Mouse (Mus musculus): ENCODE measurements around the gene Tbc1d7. TPM values are rescaled to one million over a fixed set of nuclear protein-coding genes. Genes with fewer than 3 reads are reported as not detected.

Gene Tbc1d7
- polyA plus RNA-seq, 1 experiment from 2014 or later, result 73.0 TPM

DNA sequence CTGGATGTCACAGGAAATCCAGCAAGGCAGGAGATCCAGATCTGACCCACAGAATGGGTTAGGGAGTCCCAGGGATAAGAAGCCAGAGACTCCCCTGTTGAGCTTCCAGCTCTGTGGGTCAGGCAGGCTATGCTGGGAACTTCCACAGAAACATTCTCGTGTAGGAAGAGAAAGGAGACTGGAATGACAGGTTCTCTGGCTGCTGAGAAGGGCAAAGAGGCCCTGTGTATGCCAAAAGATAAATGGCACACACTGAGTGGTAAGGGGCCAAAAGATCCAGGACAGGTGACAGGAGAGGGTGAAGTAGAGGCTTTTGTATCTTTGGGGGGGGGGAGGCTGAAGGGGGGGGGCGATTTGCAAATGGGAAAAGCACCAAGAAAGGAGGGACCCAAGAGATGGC is 20.0 kb upstream of the Tbc1d7 start:
- 10% methylated on average over 2 of the region's 2 CpGs for WGBS
- H3K9me3 ChIP-seq, result no peaks in the 10 kb centered on the region
- H3K4me2 ChIP-seq (replicated peaks), result no peak overlapping the region
- no peak overlapping the region for H3K9ac ChIP-seq
- H3K36me3 ChIP-seq, result no peaks in the 10 kb centered on the region
- H3K27ac ChIP-seq, result no peak overlapping the region
- H3K4me3 ChIP-seq, result no peak overlapping the region
- ATAC-seq (ENCODE audit: low FRiP score, low read depth), result no peak
- H3K27me3 ChIP-seq (replicated peaks), result 0 out of 2 replicates have a peak, but pooled peaks cover 4% of the 10 kb centered on the region
- H3K4me1 ChIP-seq, result peaks cover 5% of the 10 kb centered on the region; the same call in 1 of the 2 replicates

DNA sequence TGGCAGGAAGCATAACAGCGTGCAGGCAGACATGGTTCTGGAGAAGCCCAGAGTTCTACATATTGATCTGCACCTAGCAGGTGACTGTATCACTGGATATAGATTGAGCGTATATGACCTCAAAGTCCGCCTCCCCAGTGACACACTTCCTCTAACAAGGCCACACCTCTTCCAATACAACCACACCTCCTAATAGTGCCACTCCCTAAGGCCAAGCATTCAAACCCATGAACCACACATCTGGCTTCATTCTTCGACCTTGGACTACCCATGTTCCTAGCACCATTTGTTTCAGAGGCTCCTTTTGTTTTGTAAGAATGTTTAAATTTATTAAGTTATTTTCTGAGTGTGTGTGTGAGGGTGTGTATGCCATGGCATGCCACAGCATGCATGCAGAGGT is 16.4 kb upstream of the Tbc1d7 start:
- Histone ChIP-seq H3K9me3 (no peaks in the 10 kb centered on the region), H3K27me3 (replicated peaks) (0 out of 2 replicates have a peak, but pooled peaks cover 4% of the 10 kb centered on the region), H3K4me3 (no peak overlapping the region), H3K4me1 (peaks cover 5% of the 10 kb centered on the region; the same call in 1 of the 2 replicates), H3K9ac (no peak overlapping the region), H3K27ac (no peak overlapping the region), H3K36me3 (no peaks in the 10 kb centered on the region), H3K4me2 (replicated peaks) (no peak overlapping the region)
- no peak for ATAC-seq (ENCODE audit: low FRiP score, low read depth)
- 97% methylated on average over 4 of the region's 4 CpGs for WGBS

DNA sequence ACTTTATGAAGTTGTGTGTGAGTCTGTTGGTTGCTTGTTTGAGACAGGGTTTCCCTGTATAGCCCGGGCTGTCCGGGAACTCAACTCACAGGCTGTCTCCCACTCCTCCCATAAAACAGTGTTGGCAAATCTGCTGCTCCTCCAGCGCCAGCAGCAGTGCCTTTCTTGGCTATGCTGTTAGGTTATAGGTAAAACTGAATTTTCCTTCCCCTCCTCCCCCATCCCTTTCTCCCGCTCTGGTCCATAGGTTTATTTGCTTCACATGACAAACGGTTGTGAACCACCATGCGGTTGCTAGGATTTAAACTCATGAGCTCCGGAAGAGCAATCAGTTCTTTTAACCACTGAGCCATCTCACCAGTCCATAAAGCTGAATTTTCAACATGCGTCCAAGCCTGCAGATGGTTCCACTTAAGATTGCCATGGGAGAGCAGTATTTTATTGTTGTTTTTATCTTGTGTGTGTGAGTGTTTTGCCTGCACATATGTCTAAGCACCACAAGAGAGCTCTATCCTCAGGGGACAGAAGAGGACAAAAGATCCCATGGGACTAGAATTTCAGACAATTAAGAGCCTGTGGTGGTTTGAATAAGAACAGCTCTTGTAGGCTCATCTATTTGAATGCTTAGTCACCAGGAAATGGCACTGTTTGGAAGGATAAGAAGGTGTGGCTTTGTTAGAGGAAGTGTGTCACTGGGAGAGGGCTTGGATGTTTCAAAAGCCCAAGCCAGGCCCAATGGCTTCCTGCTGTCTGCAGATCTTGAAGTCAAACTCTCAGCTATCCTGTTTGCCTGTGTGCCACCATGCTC is 12.2 kb upstream of the Tbc1d7 start:
- ATAC-seq (ENCODE audit: low FRiP score, low read depth), result peak; percentile 68
- 53% methylated on average over 8 of the region's 8 CpGs for WGBS
- H3K4me1 ChIP-seq, result 0 out of 2 replicates have a peak, but pooled peaks cover 3% of the 10 kb centered on the region
- H3K36me3 ChIP-seq, result no peaks in the 10 kb centered on the region
- no peaks in the 10 kb centered on the region for H3K27me3 ChIP-seq (replicated peaks)
- H3K9me3 ChIP-seq, result no peaks in the 10 kb centered on the region
- H3K4me2 ChIP-seq (replicated peaks), result peak overlapping the region; percentile 48
- no peak overlapping the region for H3K9ac ChIP-seq
- H3K27ac ChIP-seq, result no peak overlapping the region
- peak overlapping the region; percentile 11; the same call in 1 of the 2 replicates for H3K4me3 ChIP-seq

DNA sequence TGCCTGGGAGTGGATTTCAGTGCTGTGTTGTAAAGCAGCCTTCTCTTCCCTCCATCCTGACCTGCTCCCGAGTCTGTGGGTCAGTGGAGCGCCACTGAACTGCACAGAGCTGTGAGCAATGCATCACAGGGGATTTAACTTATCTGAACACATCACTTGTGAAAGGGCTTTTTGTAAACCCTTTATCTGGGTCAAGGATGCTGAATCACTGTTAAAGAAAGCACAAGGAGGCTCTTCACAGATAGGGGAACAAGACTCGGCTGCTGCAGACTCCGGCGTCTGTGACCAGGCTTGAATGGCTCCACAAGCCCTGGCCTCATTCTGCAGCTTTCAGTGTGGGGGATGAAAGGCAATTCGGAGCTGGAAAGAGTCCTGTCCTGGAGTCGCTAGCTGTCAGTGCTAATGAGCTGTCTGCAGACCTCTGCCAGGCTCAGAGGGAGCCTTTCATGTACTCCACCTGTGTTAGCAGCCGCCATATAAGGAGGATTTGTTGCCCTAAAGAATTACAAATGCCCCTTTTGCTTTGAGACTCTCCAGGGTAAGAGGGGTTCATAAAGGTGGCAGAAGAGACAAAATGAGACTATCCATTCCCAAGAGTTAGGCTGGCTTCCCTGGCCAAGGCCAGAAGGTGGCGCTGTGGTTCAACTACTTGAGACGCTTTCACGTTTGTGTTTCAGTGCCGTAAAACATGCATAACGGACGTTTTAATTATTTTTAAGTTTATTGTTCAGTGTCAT is 11.3 kb upstream of the Tbc1d7 start:
- Histone ChIP-seq H3K4me2 (replicated peaks) (peak overlapping the region; percentile 48), H3K9ac (no peak overlapping the region)
- WGBS, result 21% methylated on average over 14 of the region's 14 CpGs

DNA sequence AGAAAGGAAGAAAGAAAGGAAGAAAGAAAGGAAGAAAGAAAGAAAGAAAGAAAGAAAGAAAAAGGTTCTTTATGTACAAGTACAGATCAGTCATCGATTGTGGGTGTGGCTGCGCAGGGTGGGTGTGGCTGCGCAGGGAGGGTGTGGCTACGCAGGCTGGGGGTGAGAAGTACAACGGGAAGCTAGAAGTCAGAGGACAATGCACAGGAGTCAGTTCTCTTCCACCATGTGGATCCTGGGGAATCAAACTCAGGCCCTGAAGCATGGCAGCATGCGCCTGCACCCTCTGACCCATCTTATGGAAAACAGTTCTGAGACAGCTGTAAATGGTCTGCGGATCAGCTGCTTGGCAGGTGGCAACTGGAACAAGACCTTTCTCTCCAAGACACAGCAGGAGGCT is 9.8 kb upstream of the Tbc1d7 start:
- H3K4me2 ChIP-seq (replicated peaks), result no peak overlapping the region
- H3K9ac ChIP-seq, result no peak overlapping the region
- no peak for ATAC-seq (ENCODE audit: low FRiP score, low read depth)
- no peaks in the 10 kb centered on the region for H3K36me3 ChIP-seq
- no peak overlapping the region for H3K4me3 ChIP-seq
- no peak overlapping the region for H3K27ac ChIP-seq
- WGBS, result 60% methylated on average over 7 of the region's 7 CpGs
- H3K4me1 ChIP-seq, result 0 out of 2 replicates have a peak, but pooled peaks cover 3% of the 10 kb centered on the region
- no peaks in the 10 kb centered on the region for H3K9me3 ChIP-seq
- H3K27me3 ChIP-seq (replicated peaks), result no peaks in the 10 kb centered on the region

More for the DNA sequence above, 11.3 kb upstream of the Tbc1d7 start:
- ATAC-seq (ENCODE audit: low FRiP score, low read depth), result peak; percentile 48
- H3K9me3 ChIP-seq, result no peaks in the 10 kb centered on the region
- H3K27ac ChIP-seq, result no peak overlapping the region
- no peaks in the 10 kb centered on the region for H3K36me3 ChIP-seq
- no peaks in the 10 kb centered on the region for H3K27me3 ChIP-seq (replicated peaks)
- H3K4me1 ChIP-seq, result 0 out of 2 replicates have a peak, but pooled peaks cover 3% of the 10 kb centered on the region
- peak overlapping the region; percentile 11; the same call in 1 of the 2 replicates for H3K4me3 ChIP-seq

DNA sequence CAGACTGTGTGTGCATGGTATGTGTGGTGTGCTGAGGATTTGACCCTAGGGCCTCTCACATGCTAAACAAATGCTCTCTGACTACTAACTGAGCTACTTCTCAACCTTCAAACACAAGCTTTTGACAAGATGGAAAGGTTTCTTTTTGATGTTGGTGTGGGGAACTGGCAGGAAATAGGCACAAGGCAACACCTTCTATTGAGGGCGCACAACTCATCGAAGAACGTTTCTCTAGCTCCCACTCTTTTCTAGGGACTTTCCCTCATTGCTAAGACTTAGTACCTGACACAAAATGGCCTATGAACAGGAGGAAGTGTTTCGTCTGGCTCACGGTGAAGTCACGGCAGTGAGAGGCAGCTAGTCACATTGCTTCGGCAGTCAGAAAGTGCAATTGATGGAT is 6.0 kb upstream of the Tbc1d7 start:
- Histone ChIP-seq H3K4me3 (no peak overlapping the region), H3K9me3 (no peaks in the 10 kb centered on the region), H3K36me3 (no peaks in the 10 kb centered on the region), H3K4me1 (0 out of 2 replicates have a peak, but pooled peaks cover under 1% of the 10 kb centered on the region), H3K27ac (no peak overlapping the region), H3K4me2 (replicated peaks) (no peak overlapping the region), H3K9ac (no peak overlapping the region), H3K27me3 (replicated peaks) (no peaks in the 10 kb centered on the region)
- ATAC-seq (ENCODE audit: low FRiP score, low read depth), result no peak
- WGBS, result 89% methylated on average over 7 of the region's 7 CpGs

DNA sequence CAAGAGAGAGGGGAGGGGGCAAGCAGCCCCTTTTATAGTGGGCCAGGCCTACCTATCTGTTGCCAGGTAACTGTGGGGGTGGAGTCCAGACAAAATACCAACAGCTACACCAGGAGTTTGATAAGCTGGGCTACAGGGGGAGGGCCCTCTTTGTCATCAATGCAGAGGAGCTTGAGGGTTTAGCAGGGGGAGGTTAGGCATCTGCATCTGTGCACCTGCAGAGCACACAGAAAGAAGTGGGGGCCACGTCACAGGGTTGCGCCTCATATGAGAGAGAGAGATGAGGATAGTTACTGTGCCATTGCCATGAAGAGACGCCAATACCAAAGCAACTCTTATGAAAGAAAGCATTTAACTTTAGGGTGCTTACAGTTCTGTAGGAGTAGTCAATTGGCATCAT is 5.4 kb upstream of the Tbc1d7 start:
- Histone ChIP-seq H3K4me2 (replicated peaks) (no peak overlapping the region), H3K9me3 (no peaks in the 10 kb centered on the region), H3K4me1 (0 out of 2 replicates have a peak, but pooled peaks cover 6% of the 10 kb centered on the region), H3K36me3 (no peaks in the 10 kb centered on the region), H3K27ac (no peak overlapping the region), H3K4me3 (no peak overlapping the region), H3K9ac (no peak overlapping the region), H3K27me3 (replicated peaks) (no peaks in the 10 kb centered on the region)
- no peak for ATAC-seq (ENCODE audit: low FRiP score, low read depth)
- 91% methylated on average over 3 of the region's 3 CpGs for whole genome bisulfite sequencing

DNA sequence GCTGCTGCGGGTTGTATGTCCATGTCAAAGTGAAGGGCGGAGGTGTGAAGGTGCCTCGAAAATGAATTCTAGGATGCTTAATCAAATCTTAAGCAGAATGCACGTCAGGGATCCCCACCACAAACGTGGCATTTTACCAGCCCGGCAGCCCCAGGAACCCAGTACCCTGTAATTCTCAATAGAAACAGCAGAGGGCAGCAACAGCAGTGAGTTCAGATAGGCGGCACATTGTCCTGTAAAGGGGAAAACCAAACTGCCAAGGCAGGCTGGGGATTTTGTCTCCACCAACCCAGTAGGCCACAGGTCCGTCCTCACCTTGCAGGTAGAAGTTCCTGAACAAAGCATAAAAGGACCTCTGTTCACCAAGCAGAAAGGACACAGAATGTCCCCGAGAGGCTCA is 2.0 kb upstream of the Tbc1d7 start:
- no peak for ATAC-seq (ENCODE audit: low FRiP score, low read depth)
- Histone ChIP-seq H3K4me1 (0 out of 2 replicates have a peak, but pooled peaks cover 6% of the 10 kb centered on the region), H3K36me3 (no peaks in the 10 kb centered on the region), H3K9ac (no peak overlapping the region), H3K4me2 (replicated peaks) (no peak overlapping the region), H3K27ac (no peak overlapping the region), H3K4me3 (no peak overlapping the region), H3K27me3 (replicated peaks) (no peaks in the 10 kb centered on the region), H3K9me3 (no peaks in the 10 kb centered on the region)
- 16% methylated on average over 9 of the region's 9 CpGs for WGBS

DNA sequence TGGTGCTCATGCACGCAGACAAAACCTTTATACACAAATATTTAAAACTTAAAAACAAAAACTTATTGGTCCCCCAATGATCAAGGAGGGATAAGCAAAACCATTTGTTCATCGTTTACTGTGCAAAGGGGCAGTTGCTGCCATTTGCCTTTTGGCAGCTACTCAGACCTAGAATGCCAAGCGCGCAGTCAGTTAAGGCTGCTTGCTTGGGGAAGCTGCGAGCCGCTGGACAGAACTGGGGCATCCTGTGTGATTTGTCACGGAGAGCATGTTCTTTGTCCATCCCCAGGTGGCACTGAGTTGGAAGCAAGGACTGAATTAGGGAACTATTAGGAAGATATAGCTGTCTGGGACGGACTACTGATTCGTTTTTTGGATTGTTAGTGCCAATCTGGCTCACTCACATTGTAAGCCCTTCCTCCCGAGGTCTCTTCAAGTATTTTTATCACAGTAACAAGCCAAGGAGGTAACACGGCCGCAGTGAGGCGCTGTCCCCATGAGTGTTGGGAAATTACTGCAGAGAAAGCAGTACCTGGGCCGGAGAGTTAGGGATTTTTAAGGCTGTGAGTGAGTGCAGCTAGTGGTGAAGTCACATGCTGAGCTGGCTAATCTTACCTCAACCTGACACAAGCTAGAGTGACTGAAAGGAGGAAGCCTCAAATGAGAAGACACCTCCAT is 874 bp upstream of the Tbc1d7 start:
- no peak for ATAC-seq (ENCODE audit: low FRiP score, low read depth)
- peak overlapping the region; percentile 71 for H3K4me2 ChIP-seq (replicated peaks)
- no peaks in the 10 kb centered on the region for H3K27me3 ChIP-seq (replicated peaks)
- H3K4me3 ChIP-seq, result peak overlapping the region; percentile 60; the same call in 1 of the 2 replicates
- no peaks in the 10 kb centered on the region for H3K9me3 ChIP-seq
- H3K27ac ChIP-seq, result no peak overlapping the region
- no peaks in the 10 kb centered on the region; the same call in 1 of the 2 replicates for H3K36me3 ChIP-seq
- H3K9ac ChIP-seq, result no peak overlapping the region; the same call in 1 of the 2 replicates
- 0 out of 2 replicates have a peak, but pooled peaks cover 6% of the 10 kb centered on the region for H3K4me1 ChIP-seq
- 36% methylated on average over 14 of the region's 14 CpGs for WGBS

DNA sequence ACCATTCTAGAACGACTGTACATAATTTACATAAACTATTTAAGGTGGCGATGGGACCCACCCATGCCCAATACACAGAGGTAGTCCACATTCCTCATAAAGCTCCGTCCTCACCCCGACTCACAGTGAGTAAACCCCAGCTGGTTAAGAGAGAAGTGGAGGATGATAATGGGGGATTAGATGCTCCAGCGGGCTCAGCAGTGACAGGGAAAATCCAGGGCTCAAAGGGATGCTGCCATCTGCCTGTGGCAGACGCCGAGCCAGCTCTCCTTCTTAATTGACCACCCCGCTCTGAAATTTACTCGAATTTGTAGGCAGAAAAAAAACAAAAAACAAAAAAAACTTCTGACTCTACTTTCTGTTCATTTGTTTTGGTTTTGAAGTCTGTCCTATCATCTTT is 3.6 kb downstream of the Tbc1d7 start:
- H3K36me3 ChIP-seq, result peaks cover 13% of the 10 kb centered on the region

DNA sequence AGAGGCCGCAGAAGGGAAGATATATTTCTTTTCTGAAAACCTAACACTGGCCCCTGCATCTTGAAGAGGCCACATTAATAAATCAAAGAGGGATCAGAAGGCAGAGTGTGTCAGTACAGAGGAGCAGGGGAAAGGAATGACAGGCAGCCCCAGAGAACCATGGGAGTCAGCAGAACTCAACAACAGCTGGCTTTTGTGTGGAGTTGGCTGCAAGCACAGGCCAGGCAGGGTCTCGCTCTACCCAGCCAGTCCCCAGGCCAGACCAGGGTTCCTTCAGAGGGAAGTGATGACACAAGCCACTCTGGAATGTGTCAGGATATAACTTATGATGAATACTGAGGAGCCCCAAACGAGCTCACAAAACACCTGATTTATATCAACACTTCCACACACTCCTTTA is 11.9 kb downstream of the Tbc1d7 start:
- no peaks in the 10 kb centered on the region for H3K27me3 ChIP-seq (replicated peaks)
- ATAC-seq (ENCODE audit: low FRiP score, low read depth), result no peak
- no peak overlapping the region for H3K9ac ChIP-seq
- H3K4me3 ChIP-seq, result no peak overlapping the region
- WGBS, result 53% methylated on average over 3 of the region's 3 CpGs
- peaks cover 25% of the 10 kb centered on the region for H3K36me3 ChIP-seq
- H3K27ac ChIP-seq, result no peak overlapping the region
- H3K4me1 ChIP-seq, result no peaks in the 10 kb centered on the region
- H3K9me3 ChIP-seq, result no peaks in the 10 kb centered on the region
- H3K4me2 ChIP-seq (replicated peaks), result no peak overlapping the region

More for the DNA sequence above, 3.6 kb downstream of the Tbc1d7 start:
- H3K9me3 ChIP-seq, result no peaks in the 10 kb centered on the region
- H3K27me3 ChIP-seq (replicated peaks), result no peaks in the 10 kb centered on the region
- 82% methylated on average over 9 of the region's 9 CpGs for WGBS
- ATAC-seq (ENCODE audit: low FRiP score, low read depth), result no peak
- 0 out of 2 replicates have a peak, but pooled peaks cover 6% of the 10 kb centered on the region for H3K4me1 ChIP-seq
- no peak overlapping the region for H3K27ac ChIP-seq
- H3K4me2 ChIP-seq (replicated peaks), result no peak overlapping the region
- no peak overlapping the region for H3K4me3 ChIP-seq
- no peak overlapping the region for H3K9ac ChIP-seq

DNA sequence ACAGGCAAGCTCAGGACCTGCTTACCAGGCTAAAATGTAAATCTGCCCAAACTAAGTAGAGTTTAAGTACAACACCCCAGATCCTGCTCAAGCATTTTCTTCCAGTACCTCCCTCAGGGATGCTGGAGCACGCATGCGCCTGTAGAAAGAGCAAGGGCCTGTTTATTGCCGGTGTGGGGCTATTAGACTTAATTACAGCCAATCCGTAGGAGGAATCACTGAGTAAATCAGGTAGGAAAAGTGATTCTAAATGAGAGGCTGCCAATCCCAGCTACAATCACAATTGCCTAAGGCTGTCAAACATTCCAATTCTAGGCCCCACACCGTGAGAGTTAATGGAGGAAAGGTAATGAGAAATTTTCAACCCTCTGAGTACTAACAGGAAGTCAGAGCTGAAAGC is 13.0 kb downstream of the Tbc1d7 start:
- Histone ChIP-seq H3K27ac (0 out of 2 replicates have a peak overlapping the region, but pooled peaks have one; percentile 8), H3K4me1 (no peaks in the 10 kb centered on the region), H3K4me2 (replicated peaks) (no peak overlapping the region), H3K9me3 (no peaks in the 10 kb centered on the region), H3K27me3 (replicated peaks) (no peaks in the 10 kb centered on the region), H3K36me3 (peaks cover 22% of the 10 kb centered on the region), H3K4me3 (no peak overlapping the region), H3K9ac (no peak overlapping the region)
- WGBS, result 29% methylated on average over 5 of the region's 5 CpGs
- 0 out of 2 replicates have a peak, but pooled peaks have one; percentile 25 for ATAC-seq (ENCODE audit: low FRiP score, low read depth)

Data from neural tube, embryonic 12.5 days (tissue).